Mouse (Mus musculus) hindbrain, embryonic 11.5 days (tissue): ENCODE data around the gene Dcpp3. TPM values are rescaled to one million over a fixed set of nuclear protein-coding genes. Genes with fewer than 3 reads are reported as not detected.
A peak's percentile ranks its signal among the peaks of the same experiment; 100 is the strongest.
"Not testable (repeated sequence)": the region's sequence is repeated elsewhere in the genome, so short reads cannot be mapped to it uniquely, and the experiment has no call there.

ENCODE experiments used
- ATAC-seq: fragments of 200-750 bp; cut with Nextera tagmentation; 2 replicates; pipeline ENCODE4 v1.8.0; 2017; ENCODE audit warnings: mild to moderate bottlenecking, moderate TSS enrichment, moderate library complexity; ENCODE audit not compliant: low FRiP score
- DNase-seq: peaks from one replicate; pipeline ENCODE4 v3.0.0-alpha.2; 2015; ENCODE audit warnings: low spot score
- H3K27ac ChIP-seq: fragments of 300-500 bp; sonication (generic); 2 replicates; pipeline ENCODE4 v1.5.1; 2014; ENCODE audit warnings: mild to moderate bottlenecking, low read depth, low read length
- H3K27me3 ChIP-seq: fragments of 300-500 bp; sonication (generic); 2 replicates; pipeline ENCODE4 v1.6.1; 2014; ENCODE audit warnings: mild to moderate bottlenecking, low read length, moderate library complexity, mixed read lengths; ENCODE audit not compliant: control insufficient read depth, insufficient read depth
- H3K36me3 ChIP-seq: fragments of 300-500 bp; sonication (generic); 2 replicates; pipeline ENCODE4 v1.6.1; 2014; ENCODE audit warnings: mild to moderate bottlenecking, low read length, moderate library complexity, mixed read lengths; ENCODE audit not compliant: control insufficient read depth, insufficient read depth
- H3K4me1 ChIP-seq: fragments of 300-500 bp; sonication (generic); replicated peaks from 2 replicates; pipeline ENCODE4 v1.6.1; 2014; ENCODE audit warnings: low read length, mixed read lengths; ENCODE audit not compliant: control insufficient read depth, insufficient read depth
- H3K4me2 ChIP-seq: fragments of 300-500 bp; sonication (generic); replicated peaks from 2 replicates; pipeline ENCODE4 v1.6.1; 2014; ENCODE audit warnings: mild to moderate bottlenecking, low read depth, low read length
- H3K4me3 ChIP-seq: fragments of 300-500 bp; sonication (generic); 2 replicates; pipeline ENCODE4 v1.5.1; 2014; ENCODE audit warnings: low read depth, low read length
- H3K9ac ChIP-seq: fragments of 300-500 bp; sonication (generic); 2 replicates; pipeline ENCODE4 v1.6.1; 2014; ENCODE audit warnings: low read depth, low read length
- H3K9me3 ChIP-seq: fragments of 300-500 bp; sonication (generic); 2 replicates; pipeline ENCODE4 v1.6.1; 2016; ENCODE audit warnings: low read length; ENCODE audit not compliant: control insufficient read depth
- WGBS: fragments of 180-500 bp; shearing (Covaris S2); extraction: QIAGEN DNeasy Blood & Tissue Kit; methylation state at CpG from one replicate; pipeline ENCODE4 v1.1.7; 2014; 5-methylcytosine and 5-hydroxymethylcytosine counted together
- polyA plus RNA-seq: library from polyadenylated mRNA; unstranded; fragments of >200 nt; fragmentation: Nextera tagmentation; extraction: Ambion mirVana; gene quantifications from 2 replicates; pipeline ENCODE4 v1.2.1, GENCODE M21; 2014

Dcpp3 gene
- polyA plus RNA-seq, result not detected in 2 replicates

DNA sequence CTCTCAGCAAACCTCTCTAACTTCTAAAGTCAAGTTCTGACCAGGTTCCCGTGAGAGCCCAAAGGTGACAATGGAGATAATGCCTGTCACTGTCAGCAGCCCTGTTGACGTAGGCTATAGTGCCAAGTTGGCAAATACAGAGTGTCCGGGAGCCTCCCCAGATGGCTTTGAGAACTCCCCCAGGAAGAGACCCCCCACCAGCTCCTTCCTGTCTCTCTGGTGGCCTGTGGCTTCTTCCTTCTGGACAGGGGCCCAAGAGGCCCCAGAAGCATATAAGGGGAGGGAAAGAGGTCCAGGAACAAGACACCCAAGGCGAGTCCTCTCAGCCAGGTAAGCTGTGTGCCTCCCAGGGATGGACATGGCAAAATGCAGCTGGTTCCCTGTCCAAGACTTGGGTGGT is at the start of gene Dcpp3:
Gene Dcpp3, plus strand, starts transcription at position 301 of the 400 bp plus-strand sequence.
- H3K9me3 ChIP-seq, H3K9ac ChIP-seq, H3K27ac ChIP-seq, H3K27me3 ChIP-seq, ATAC-seq, DNase-seq, H3K36me3 ChIP-seq, H3K4me2 ChIP-seq, H3K4me1 ChIP-seq, H3K4me3 ChIP-seq: not testable (repeated sequence)
- 71% methylated on average over 4 of the region's 4 CpGs for WGBS

DNA sequence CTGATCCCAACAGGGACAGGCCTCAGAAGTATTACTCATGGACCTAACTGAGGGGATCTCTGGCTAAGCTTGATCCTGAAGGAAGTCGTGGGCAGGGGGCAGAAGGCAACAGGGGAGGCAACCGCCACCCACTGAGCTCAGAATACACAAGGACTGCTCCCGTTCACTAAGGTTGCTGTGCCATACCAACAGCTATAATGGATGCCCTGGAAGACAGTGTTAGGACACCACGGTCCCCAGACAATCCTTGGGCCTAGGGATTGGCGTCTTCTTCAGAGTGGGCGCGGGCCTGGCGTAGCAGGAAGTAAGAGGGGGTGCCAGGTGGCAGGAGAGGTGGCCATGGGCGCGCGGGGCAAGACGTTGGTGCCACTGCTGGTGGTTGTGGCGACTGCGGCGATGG is 49.5 kb upstream of the Dcpp3 start, which contains the start of gene Prss21:
Gene Prss21, plus strand, starts transcription at position 301 of the 400 bp plus-strand sequence.
- H3K9me3 ChIP-seq, result no peaks in the 10 kb centered on the region
- H3K36me3 ChIP-seq, result no peaks in the 10 kb centered on the region
- H3K4me2 ChIP-seq, result no peak within 1 kb of the TSS
- H3K9ac ChIP-seq, result no peak within 1 kb of the TSS
- no peaks in the 10 kb centered on the region for H3K4me1 ChIP-seq
- DNase-seq (no peak), ATAC-seq (no peak)
- H3K27me3 ChIP-seq, result no peaks in the 10 kb centered on the region
- 77% methylated on average over 15 of the region's 15 CpGs for WGBS
- H3K4me3 ChIP-seq, result no peak within 1 kb of the TSS
- H3K27ac ChIP-seq, result no peak within 1 kb of the TSS

DNA sequence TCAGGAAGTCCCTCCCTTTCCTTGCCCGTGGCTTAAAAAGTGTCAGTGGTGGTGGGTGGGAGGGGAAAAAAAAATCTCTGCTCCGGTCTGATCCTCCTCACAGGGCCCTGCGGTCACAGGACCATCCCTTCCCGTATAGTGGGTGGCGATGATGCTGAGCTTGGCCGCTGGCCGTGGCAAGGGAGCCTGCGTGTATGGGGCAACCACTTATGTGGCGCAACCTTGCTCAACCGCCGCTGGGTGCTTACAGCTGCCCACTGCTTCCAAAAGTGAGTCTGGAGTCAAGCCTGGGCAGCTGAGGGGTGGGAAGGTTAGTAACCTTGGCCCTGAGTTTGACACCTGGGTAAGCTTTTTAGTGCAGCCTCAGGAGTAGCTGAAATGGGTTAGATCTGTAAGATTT is 48.7 kb upstream of the Dcpp3 start:
- no peak overlapping the region for H3K4me2 ChIP-seq
- WGBS, result 92% methylated on average over 11 of the region's 11 CpGs

DNA sequence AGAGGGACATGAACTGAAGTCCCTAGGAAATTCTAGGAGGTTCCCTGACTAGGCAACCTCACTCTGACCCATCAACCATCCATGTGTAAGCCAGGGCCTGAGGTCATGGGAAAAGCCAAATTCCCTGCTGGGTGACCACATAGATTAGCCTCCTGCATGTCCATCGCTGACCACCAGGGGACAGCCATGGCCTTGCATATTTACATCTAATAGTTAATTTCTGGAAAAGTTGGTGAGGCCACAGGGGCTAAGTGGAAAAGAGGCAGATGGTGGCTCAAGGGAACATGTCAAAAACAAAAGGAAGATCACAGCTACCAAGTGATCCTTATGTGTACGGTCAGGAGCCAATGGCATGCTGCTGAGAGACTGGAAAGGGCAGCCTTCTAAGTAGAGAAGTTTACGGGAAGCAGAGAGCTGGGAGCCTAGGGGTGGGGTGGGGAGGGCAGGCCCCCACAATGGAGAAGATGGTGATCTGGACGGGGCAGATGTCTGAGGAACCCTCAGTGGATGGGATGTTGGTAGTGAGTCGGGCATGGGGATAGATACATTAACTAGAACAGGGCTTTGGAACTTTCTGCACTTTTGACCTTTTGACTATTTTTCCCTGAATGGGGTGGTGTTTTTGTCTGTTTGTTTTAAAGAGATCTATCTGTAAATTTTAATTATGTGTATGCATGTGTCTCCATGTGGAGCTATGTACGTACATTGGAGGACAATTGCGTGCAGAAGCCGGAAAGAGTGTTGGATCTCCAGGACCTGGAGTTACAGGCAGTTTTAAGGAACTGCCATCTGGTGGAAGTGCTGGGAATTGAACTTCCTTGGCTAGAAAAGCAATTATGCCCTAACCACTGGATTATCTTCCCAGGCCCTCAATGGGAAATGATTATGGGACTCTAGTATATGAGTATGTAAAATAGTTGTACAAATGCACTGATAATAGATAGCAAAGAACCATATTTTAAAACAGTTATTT is 43.1 kb upstream of the Dcpp3 start:
- Histone ChIP-seq H3K36me3 (no peaks in the 10 kb centered on the region), H3K9me3 (no peaks in the 10 kb centered on the region), H3K9ac (no peak overlapping the region), H3K4me2 (no peak overlapping the region), H3K4me3 (no peak overlapping the region), H3K4me1 (no peaks in the 10 kb centered on the region), H3K27ac (no peak overlapping the region), H3K27me3 (no peaks in the 10 kb centered on the region)
- ATAC-seq, result peak; percentile 45; the same call in 1 of the 2 replicates
- peak; percentile 69 for DNase-seq
- 56% methylated on average over 8 of the region's 8 CpGs for WGBS

More for the DNA sequence above, 48.7 kb upstream of the Dcpp3 start:
- Histone ChIP-seq H3K9ac (no peak overlapping the region), H3K27me3 (no peaks in the 10 kb centered on the region), H3K4me3 (no peak overlapping the region), H3K27ac (no peak overlapping the region), H3K36me3 (no peaks in the 10 kb centered on the region), H3K9me3 (no peaks in the 10 kb centered on the region), H3K4me1 (no peaks in the 10 kb centered on the region)
- DNase-seq (no peak), ATAC-seq (no peak)

DNA sequence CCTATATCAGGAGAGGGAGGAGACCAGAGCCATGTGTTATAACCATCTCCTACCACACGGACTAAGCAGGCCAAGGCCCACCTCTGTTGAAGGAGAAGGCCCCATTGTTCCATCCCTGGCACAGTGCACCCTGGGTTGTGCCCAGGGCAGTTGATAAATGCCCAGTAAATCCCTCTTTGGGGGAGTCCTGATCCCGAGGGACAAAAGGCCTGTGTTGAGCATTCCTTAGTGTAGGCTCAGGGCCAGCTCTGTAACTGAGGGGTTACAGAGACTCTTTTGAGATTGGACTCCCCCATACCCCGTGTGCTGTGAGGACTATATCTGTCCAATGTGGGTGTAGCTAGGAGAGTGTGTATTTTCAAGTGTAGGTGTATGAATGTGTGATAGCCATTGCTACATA is 40.5 kb upstream of the Dcpp3 start:
- Histone ChIP-seq H3K27ac (no peak overlapping the region), H3K4me1 (no peaks in the 10 kb centered on the region), H3K36me3 (no peaks in the 10 kb centered on the region), H3K9me3 (no peaks in the 10 kb centered on the region), H3K4me2 (no peak overlapping the region), H3K4me3 (no peak overlapping the region), H3K9ac (no peak overlapping the region), H3K27me3 (no peaks in the 10 kb centered on the region)
- ATAC-seq (no peak), DNase-seq (no peak)
- 71% methylated on average over 3 of the region's 3 CpGs for WGBS

DNA sequence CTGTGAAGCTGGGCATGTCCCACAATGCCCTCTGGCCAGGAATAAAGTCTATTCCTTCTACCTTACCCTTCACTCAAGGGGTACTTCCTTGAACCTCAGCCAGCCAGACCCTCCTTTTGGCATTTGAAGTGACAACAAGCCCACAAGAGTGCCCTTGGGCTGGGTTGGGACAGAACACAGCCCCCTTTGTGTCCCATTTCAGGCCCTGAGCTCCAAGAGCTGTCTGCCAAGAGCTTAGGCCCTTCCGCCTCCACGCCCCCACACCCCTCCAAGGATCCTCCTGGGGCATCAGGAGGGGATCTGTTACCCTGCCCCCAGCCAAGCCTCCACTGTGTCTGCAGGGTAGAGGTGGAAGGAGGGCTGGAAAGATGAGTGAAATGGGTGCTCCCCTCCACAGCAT is 40.1 kb upstream of the Dcpp3 start:
- Histone ChIP-seq H3K27me3 (no peaks in the 10 kb centered on the region), H3K4me1 (no peaks in the 10 kb centered on the region), H3K27ac (no peak overlapping the region), H3K4me2 (no peak overlapping the region), H3K4me3 (no peak overlapping the region), H3K9me3 (no peaks in the 10 kb centered on the region), H3K9ac (no peak overlapping the region), H3K36me3 (no peaks in the 10 kb centered on the region)
- ATAC-seq, result no peak
- 86% methylated on average over 2 of the region's 2 CpGs for WGBS
- no peak for DNase-seq

DNA sequence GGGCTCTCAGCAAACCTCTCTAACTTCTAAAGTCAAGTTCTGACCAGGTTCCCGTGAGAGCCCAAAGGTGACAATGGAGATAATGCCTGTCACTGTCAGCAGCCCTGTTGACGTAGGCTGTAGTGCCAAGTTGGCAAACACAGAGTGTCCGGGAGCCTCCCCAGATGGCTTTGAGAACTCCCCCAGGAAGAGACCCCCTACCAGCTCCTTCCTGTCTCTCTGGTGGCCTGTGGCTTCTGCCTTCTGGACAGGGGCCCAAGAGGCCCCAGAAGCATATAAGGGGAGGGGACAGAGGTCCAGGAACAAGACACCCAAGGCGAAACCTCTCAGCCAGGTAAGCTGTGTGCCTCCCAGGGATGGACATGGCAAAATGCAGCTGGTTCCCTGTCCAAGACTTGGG is 36.7 kb upstream of the Dcpp3 start, which contains the start of the genes Dcpp1 and Dcpp2:
Gene Dcpp1, plus strand, starts transcription at position 301 of the 400 bp plus-strand sequence.
Gene Dcpp2, plus strand, starts transcription at position 305 of the 400 bp plus-strand sequence.
- not testable (repeated sequence) for H3K9me3 ChIP-seq, H3K27ac ChIP-seq, DNase-seq, H3K9ac ChIP-seq, H3K36me3 ChIP-seq, H3K4me3 ChIP-seq, H3K4me1 ChIP-seq, H3K27me3 ChIP-seq, ATAC-seq, H3K4me2 ChIP-seq
- WGBS, result 73% methylated on average over 4 of the region's 4 CpGs

DNA sequence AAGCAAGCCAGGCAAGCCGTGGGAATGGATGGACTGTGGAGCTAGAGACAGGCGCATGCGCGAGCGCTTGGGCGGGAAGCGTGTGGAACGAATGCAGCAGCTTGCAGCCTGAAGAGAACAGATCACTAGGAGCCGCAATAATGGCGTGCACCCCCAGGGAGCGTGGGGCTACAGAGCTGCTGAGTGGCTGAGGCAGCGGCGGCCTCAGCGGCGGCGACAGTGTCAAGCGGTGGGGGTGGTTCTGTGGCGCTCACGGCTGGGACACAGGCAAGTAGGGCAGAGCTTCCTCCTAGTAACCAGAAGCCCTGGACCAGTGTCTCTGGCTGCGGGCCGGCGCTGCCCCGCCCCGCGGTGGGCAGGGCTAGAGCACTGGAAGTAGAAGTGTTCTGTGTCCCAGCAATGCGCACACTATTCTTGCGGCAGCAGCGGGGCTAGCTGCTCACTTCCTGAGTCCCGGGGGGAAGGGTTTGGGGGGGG is 7.3 kb downstream of the Dcpp3 start:
- peak overlapping the region; percentile 88 for H3K27ac ChIP-seq
- peak overlapping the region; percentile 38 for H3K4me3 ChIP-seq
- ATAC-seq (peak; percentile 98), DNase-seq (peak; percentile 95)
- H3K4me1 ChIP-seq, result 0 out of 2 replicates have a peak, but pooled peaks cover 4% of the 10 kb centered on the region
- H3K9me3 ChIP-seq, result no peaks in the 10 kb centered on the region
- H3K27me3 ChIP-seq, result no peaks in the 10 kb centered on the region
- H3K9ac ChIP-seq, result peak overlapping the region; percentile 65
- no peaks in the 10 kb centered on the region for H3K36me3 ChIP-seq
- H3K4me2 ChIP-seq, result peak overlapping the region; percentile 85
- under 1% methylated on average over 26 of the region's 29 CpGs for whole genome bisulfite sequencing
